Mouse (Mus musculus) adrenal gland, postnatal 36 days (tissue): Measurements from ENCODE around the gene Ppa2. TPM values are rescaled to one million over a fixed set of nuclear protein-coding genes. Genes with fewer than 3 reads are reported as not detected.

ENCODE experiments used
- DNase-seq, 2 experiments: peaks; one replicate each; pipeline ENCODE4 v3.0.0; 2021; ENCODE audit warnings: mixed read lengths in 1 of 2
- total RNA-seq, 2 experiments: library from RNA; stranded (reverse); gene quantifications; 2 replicates each; pipeline ENCODE4 v1.2.3; 2021

Ppa2 gene
- total RNA-seq, 2 experiments from 2014 or later: 54.9 to 56.3 TPM

GRCm38 (mm10) chr3:133389803-133390387 is 80.0 kb downstream of the Ppa2 start:
- no peak for DNase-seq

DNA sequence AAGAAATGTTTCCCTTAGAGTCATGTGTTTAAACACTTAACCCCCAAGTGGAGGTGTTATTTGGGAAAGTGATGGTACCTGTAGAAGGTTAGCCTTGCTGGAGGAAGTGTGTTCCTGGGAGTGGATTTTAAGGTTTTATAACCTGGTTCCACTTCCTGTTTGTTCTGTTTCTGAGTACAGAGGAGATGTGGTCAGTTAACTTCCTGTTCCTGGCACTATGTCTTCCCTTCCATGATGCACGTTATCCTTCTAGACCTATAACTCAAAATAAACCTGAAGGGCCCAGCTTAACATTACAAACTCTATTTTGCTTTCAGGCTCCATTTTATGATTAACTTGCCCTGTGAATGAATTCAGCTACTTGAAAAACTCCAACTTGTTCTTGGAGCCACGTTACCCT is 84.6 kb downstream of the Ppa2 start:
- DNase-seq: no peak

DNA sequence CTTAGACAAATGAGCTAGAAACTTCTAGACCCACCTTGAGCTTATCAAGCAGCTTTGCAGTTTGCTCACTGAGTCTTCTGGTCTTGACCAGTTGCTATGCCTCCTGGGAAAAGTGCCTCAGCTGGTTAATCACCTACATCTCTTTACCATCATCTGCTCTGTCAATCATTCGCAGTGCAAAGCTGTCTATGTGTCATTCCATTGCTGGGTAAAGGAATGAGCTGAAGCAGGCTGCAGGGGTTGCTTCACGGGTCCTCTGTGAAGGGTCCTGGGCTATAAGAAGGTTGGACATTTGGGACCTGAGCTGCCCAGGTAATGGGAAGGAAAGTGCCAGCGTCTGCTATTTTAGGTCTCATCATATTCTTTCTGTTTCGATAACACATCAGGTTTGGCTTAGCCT is 93.9 kb downstream of the Ppa2 start:
- DNase-seq: no peak

GRCm38 (mm10) chr3:133405636-133406035 is 95.7 kb downstream of the Ppa2 start:
- no peak for DNase-seq

- peak in 1 of 2 experiments; percentile 2 for DNase-seq
Measured at GRCm38 (mm10) chr3:133406248-133406647, 96.3 kb downstream of the Ppa2 start.

- no peak for DNase-seq
Measured at GRCm38 (mm10) chr3:133411123-133411675, 101.3 kb downstream of the Ppa2 start.

DNA sequence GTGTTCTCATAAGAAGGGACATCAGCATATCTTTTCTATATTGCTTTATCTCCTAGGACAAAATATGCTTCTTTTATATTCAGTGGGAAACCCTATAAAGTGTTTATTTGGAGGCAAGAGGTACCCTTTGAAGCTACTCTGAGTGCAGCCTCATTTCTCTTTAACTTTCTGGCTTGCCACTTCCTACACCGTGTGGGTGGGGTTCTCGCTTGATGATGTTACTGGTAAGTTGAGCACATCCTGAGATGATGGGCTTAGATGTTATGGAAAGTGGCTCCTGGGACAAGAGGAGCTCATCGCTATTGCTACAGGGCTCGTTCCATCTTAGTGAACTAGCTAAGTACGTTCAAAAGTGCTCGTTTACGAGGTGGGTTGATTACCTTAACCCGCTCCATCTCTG is 101.9 kb downstream of the Ppa2 start:
- no peak for DNase-seq

DNA sequence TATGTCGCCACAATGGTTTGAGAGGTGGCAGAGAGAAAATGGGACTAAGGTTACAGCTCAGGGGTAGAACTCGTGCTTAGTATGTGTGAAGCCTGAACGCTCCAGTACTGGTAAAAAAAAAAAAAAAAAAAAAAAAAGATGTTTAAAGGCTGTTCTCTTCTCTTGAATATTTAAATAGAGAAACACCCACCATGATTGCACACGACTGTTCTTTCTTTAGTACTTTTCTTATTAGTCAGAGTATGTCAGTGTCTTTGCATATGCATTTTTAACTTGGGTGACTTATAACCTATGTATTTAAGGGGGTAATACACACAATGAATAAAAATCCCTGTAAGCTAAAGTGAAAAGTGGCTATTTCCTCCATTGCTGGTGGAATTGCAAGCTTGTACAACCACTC is 104.8 kb downstream of the Ppa2 start:
- DNase-seq: no peak

DNA sequence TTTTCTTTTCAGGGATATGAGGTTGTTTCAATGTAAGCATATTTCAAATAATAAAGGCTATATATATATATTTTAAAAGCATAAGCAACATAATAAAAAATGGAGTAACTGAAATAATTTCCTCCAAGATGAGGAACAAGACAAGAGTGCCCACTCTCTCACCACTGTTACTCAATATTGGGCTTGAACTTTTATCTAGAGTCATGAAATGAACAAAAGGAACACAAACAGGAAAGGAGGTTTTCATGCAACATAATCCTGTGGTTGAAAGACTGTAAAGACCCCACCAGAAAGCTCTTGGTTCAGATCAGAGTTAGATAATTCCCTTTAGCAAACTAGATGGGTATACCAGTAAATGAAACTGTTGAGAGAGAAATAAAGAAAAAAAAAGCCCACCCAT is 113.2 kb downstream of the Ppa2 start:
- DNase-seq: no peak

Other genes starting within 250 kb of the Ppa2 start
- gene Ints12, start 218.3 kb upstream of the Ppa2 start, total RNA-seq: 10 to 100 TPM; 12.0 TPM
- 10 to 100 TPM; 11.3 to 13.9 TPM for gene Gstcd, start 218.1 kb upstream of the Ppa2 start, total RNA-seq
- not detected for gene Arhgef38, start 75.2 kb upstream of the Ppa2 start, total RNA-seq
- gene Tet2, start 235.0 kb downstream of the Ppa2 start, total RNA-seq: 10 to 100 TPM; 34.1 to 39.5 TPM